Comparison of ENCODE assay signal across 10 mouse cellular contexts in the genomic region with DNA sequence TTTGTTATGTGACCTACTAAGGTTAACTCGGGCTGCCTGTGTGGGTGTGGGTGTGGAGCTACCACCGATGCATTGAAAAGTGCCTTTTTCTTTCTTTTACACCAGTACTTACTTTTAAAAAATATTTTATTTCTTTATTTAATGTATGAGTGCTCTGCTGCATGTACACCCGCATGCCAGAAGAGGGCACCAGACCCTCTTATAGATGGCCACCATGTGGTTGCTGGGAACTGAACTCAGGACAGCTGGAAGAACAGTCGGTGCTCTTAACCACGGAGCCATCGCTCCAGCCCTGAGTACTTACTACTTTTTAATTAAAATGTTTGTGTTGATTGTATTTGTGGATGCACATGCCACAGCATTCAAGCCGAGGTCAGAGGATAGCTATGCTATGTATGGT. TPM values are rescaled to one million over a fixed set of nuclear protein-coding genes. Genes with fewer than 3 reads are reported as not detected.
DNase-seq lines count a peak whose midpoint lies in the region; ATAC-seq and TF ChIP-seq lines count a peak whose summit lies in the region.
"Had no signal": no experiment of that assay in that cellular context is flagged by ENCODE, and none has a peak within 500 bp of the region (broad histone marks: within the 10 kb centered on the region; RNA-seq: fewer than 3 reads in every experiment).

No protein-coding gene starts in this region.

- H3K4me2 ChIP-seq in liver, embryonic 14.5 days (ENCODE audit: low read depth), result no peak overlapping the region
- H3K4me2 ChIP-seq in liver, embryonic 11.5 days, result no peak overlapping the region

- no peaks in the 10 kb centered on the region for H3K36me3 ChIP-seq in liver, embryonic 14.5 days (replicated peaks; ENCODE audit: control insufficient read depth, insufficient read depth, low read depth)
- no peaks in the 10 kb centered on the region for H3K36me3 ChIP-seq in liver, embryonic 11.5 days (ENCODE audit: control insufficient read depth, insufficient read depth, low read length)
- H3K36me3 ChIP-seq in small intestine, adult 2 months (ENCODE audit: control insufficient read depth, insufficient read depth, low read length), result no peaks in the 10 kb centered on the region

- H3K9me3 ChIP-seq in liver, embryonic 14.5 days (ENCODE audit: control insufficient read depth, low read length), result no peaks in the 10 kb centered on the region
- no peaks in the 10 kb centered on the region for H3K9me3 ChIP-seq in liver, embryonic 11.5 days (ENCODE audit: control insufficient read depth, low read length)
- H3K9me3 ChIP-seq: megakaryocyte, embryonic 14.5 days had no signal

- no peak for TF ChIP-seq POLR2A in small intestine, adult 2 months (IDR thresholded peaks at IDR 0.05; ENCODE audit: low read depth, low read length)

- peak; percentile 5 to 11 for DNase-seq in cerebellum, adult 18-20 months
- DNase-seq in cerebellum, adult 9-11 months, result no peak
- DNase-seq in liver, embryonic 14.5 days (ENCODE audit: low read depth in 3 of 3, low spot score in 3 of 3), result no peak
- no peak for DNase-seq in liver, embryonic 11.5 days (ENCODE audit: low spot score)
- DNase-seq in brain, adult 2 months (ENCODE audit: low read depth, low spot score), result peak; percentile 37
- no peak for DNase-seq in heart, adult 11 months
- no peak for DNase-seq in left cerebral cortex, adult 8-10 months (ENCODE audit: low spot score in 2 of 2)

- H3K9ac ChIP-seq in liver, embryonic 14.5 days (replicated peaks), result no peak overlapping the region
- H3K9ac ChIP-seq in liver, embryonic 11.5 days (ENCODE audit: low read depth, low read length), result no peak overlapping the region

- no peak overlapping the region for H3K27ac ChIP-seq in liver, embryonic 14.5 days
- no peak overlapping the region for H3K27ac ChIP-seq in liver, embryonic 11.5 days (ENCODE audit: low read depth, low read length)
- no peak overlapping the region for H3K27ac ChIP-seq in small intestine, adult 2 months (ENCODE audit: insufficient read depth, low read depth, low read length)

- H3K4me3 ChIP-seq in liver, embryonic 14.5 days (ENCODE audit: insufficient read depth in 1 of 2, low read depth in 2 of 2, low read length in 2 of 2), result no peak overlapping the region
- no peak overlapping the region for H3K4me3 ChIP-seq in liver, embryonic 11.5 days (ENCODE audit: low read depth, low read length)
- no peak overlapping the region for H3K4me3 ChIP-seq in small intestine, adult 2 months (ENCODE audit: low read depth, low read length)
- H3K4me3 ChIP-seq: megakaryocyte, embryonic 14.5 days had no signal

- WGBS in liver, embryonic 14.5 days (ENCODE audit: insufficient replicate concordance), result 19% methylated on average over 7 of the region's 7 CpGs
- WGBS in liver, embryonic 11.5 days, result 29% methylated on average over 7 of the region's 7 CpGs
- 31% methylated on average over 7 of the region's 7 CpGs for WGBS in small intestine, adult 2 months

- ATAC-seq in liver, embryonic 14.5 days (ENCODE audit: insufficient read depth), result no peak
- ATAC-seq in liver, embryonic 11.5 days (replicated peaks; ENCODE audit: low FRiP score), result no peak
- ATAC-seq: inflammation-experienced regulatory T-cells, adult 6 months had no signal

- TF ChIP-seq CTCF in liver, embryonic 14.5 days (IDR thresholded peaks at IDR 0.05; ENCODE audit: low read depth), result peak; percentile 67
- peak; percentile 61; the same call in 1 of the 2 replicates for TF ChIP-seq CTCF in small intestine, adult 2 months (IDR thresholded peaks at IDR 0.05; ENCODE audit: extremely low read depth, insufficient read length, insufficient replicate concordance, low read depth, low read length)

- no peaks in the 10 kb centered on the region for H3K27me3 ChIP-seq in liver, embryonic 14.5 days (ENCODE audit: control insufficient read depth, insufficient read depth, low read length)
- peaks cover 7% of the 10 kb centered on the region for H3K27me3 ChIP-seq in liver, embryonic 11.5 days (replicated peaks; ENCODE audit: control insufficient read depth, insufficient read depth, low read length)
- H3K27me3 ChIP-seq in small intestine, adult 2 months (ENCODE audit: control insufficient read depth, insufficient read depth, low read length), result no peaks in the 10 kb centered on the region; the same call in 1 of the 2 replicates

- TF ChIP-seq EP300 in liver, embryonic 14.5 days (IDR thresholded peaks at IDR 0.05; ENCODE audit: low read depth), result no peak

- H3K4me1 ChIP-seq in liver, embryonic 14.5 days (replicated peaks; ENCODE audit: control insufficient read depth in 2 of 2, insufficient read depth in 2 of 2, low read length in 1 of 2), result no peaks in the 10 kb centered on the region
- no peaks in the 10 kb centered on the region for H3K4me1 ChIP-seq in liver, embryonic 11.5 days (replicated peaks; ENCODE audit: control insufficient read depth, insufficient read depth, low read length)
- no peaks in the 10 kb centered on the region for H3K4me1 ChIP-seq in small intestine, adult 2 months (ENCODE audit: control insufficient read depth, insufficient read depth, insufficient read length, low read length)

RNA-seq across cellular contexts. Expression of a gene that starts 8.6 kb away (rescaled TPM):
- 0.05 and 0.06 TPM in 2 replicates for polyA plus RNA-seq in liver, embryonic 14.5 days (2012; rRNA removed)
- 0.10 TPM in 1 of 2 replicates, not detected in the other for polyA plus RNA-seq in liver, embryonic 14.5 days (2014; fragmentation: Nextera tagmentation; extraction: Ambion mirVana)
- 0.29 TPM in 1 of 2 replicates, not detected in the other for polyA plus RNA-seq in liver, embryonic 11.5 days (2014; fragmentation: Nextera tagmentation; extraction: Ambion mirVana)
- polyA plus RNA-seq in small intestine, adult 2 months (2012; rRNA removed), result 0.24 and 0.51 TPM in 2 replicates
- under 1 TPM; 0.21 to 0.39 (median 0.26) TPM for total RNA-seq in left cerebral cortex, adult 8-10 months (2022)
- polyA plus RNA-seq: inflammation-experienced regulatory T-cells, adult 6 months had no signal

RNA-seq across cellular contexts. Expression of a gene that starts 38.0 kb away (rescaled TPM):
- 0.78 and 1.3 TPM in 2 replicates for polyA plus RNA-seq in liver, embryonic 14.5 days (2012; rRNA removed)
- 0.66 and 0.91 TPM in 2 replicates for polyA plus RNA-seq in liver, embryonic 14.5 days (2014; fragmentation: Nextera tagmentation; extraction: Ambion mirVana)
- polyA plus RNA-seq in liver, embryonic 11.5 days (2014; fragmentation: Nextera tagmentation; extraction: Ambion mirVana), result 1.0 and 2.1 TPM in 2 replicates
- 3.2 and 8.7 TPM in 2 replicates for polyA plus RNA-seq in small intestine, adult 2 months (2012; rRNA removed)
- total RNA-seq in left cerebral cortex, adult 8-10 months (2022), result under 1 TPM in 1 of 4 experiments, not detected in 3; 0.35 TPM

RNA-seq across cellular contexts. Expression of a gene that starts 58.7 kb away (rescaled TPM):
- polyA plus RNA-seq in liver, embryonic 14.5 days (2012; rRNA removed), result 9.9 and 11.2 TPM in 2 replicates
- 13.6 and 16.9 TPM in 2 replicates for polyA plus RNA-seq in liver, embryonic 14.5 days (2014; fragmentation: Nextera tagmentation; extraction: Ambion mirVana)
- polyA plus RNA-seq in liver, embryonic 11.5 days (2014; fragmentation: Nextera tagmentation; extraction: Ambion mirVana), result 21.5 and 22.5 TPM in 2 replicates
- polyA plus RNA-seq in small intestine, adult 2 months (2012; rRNA removed), result 0.62 and 1.6 TPM in 2 replicates
- under 1 TPM; 0.23 to 0.82 (median 0.55) TPM for total RNA-seq in left cerebral cortex, adult 8-10 months (2022)

Comparison
In these comparisons a context has a peak if more than half of its experiments do, and no peak if none do; other contexts are left out.
1. DNase-seq: peak in cerebellum, adult 18-20 months (2 of 2) and brain, adult 2 months (single experiment); none in cerebellum, adult 9-11 months (single experiment), liver, embryonic 14.5 days (0 of 3), liver, embryonic 11.5 days (single experiment), heart, adult 11 months (single experiment) and left cerebral cortex, adult 8-10 months (0 of 2).